Mouse (Mus musculus) cerebellum, adult 2 months (tissue): ENCODE results near the gene Tmem208.

Source experiments
- CTCF ChIP-seq: fragments of 200-500 bp; IDR thresholded peaks from 2 replicates; pipeline ENCODE4 v1.5.1; 2011; ENCODE audit warnings: low read depth, mild to moderate bottlenecking, control low read depth, low read length, moderate library complexity, borderline replicate concordance; ENCODE audit not compliant: insufficient read depth
- POLR2A ChIP-seq: fragments of 200-500 bp; IDR thresholded peaks from 2 replicates; pipeline ENCODE4 v1.6.1; 2011; ENCODE audit warnings: low read length, control low read depth, borderline replicate concordance; ENCODE audit not compliant: insufficient read depth

DNA sequence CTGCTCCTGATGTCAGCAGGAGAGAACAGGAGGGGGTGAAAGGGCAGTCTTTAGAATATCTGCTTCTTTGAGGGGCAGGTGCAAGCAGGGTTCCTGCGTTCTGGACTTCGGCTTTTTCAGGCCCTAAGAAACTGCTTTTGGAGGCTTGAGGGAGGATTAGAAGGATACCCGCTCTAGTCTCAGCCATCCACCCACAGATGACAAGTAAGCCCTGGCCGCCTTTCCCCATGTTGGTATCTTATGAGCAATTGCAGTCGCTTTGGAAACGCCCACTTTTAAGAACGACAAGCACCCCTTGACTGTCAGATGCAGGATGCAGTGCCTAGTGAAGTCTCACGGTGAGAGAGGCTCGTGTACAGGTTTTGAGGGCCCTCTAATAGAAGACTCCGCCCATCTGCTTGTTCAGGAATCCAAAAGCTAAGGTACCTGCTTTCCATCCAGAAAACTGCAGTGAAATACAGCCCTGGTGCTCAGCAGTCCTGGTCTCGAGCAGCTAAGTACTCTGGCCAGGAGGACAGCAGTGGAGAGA lies 7.4 kb upstream of the Tmem208 start:
- no peak for TF ChIP-seq POLR2A
- no peak for TF ChIP-seq CTCF
